ENCODE assay signal across 9 mouse cellular contexts in the genomic region with DNA sequence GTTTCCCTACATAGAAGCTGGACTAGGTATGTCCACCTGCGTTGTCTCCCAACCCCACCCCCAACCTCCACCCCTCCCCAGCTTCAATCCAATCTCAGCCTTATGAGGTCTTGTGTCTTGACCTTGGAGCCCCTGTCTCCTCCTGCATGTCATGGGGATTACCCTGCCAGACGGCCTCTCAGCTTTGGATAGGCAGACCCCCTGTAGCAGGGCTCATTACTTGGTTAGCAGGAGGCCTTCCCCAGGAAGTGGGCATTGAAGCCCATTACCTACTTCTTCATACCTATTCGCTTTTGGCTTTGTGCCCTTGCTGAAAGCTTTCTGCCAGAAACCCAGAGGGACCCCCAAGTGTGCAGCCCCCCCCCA. TPM values are rescaled to one million over a fixed set of nuclear protein-coding genes. Genes with fewer than 3 reads are reported as not detected.
A peak's percentile ranks its signal among the peaks of the same experiment; 100 is the strongest.
DNase-seq lines count a peak whose midpoint lies in the region; ATAC-seq and TF ChIP-seq lines count a peak whose summit lies in the region.
"Had no signal": no experiment of that assay in that cellular context is flagged by ENCODE, and none has a peak within 500 bp of the region (broad histone marks: within the 10 kb centered on the region; RNA-seq: fewer than 3 reads in every experiment).

No protein-coding gene starts in this region.

- H3K4me1 ChIP-seq in neural tube, embryonic 11.5 days (ENCODE audit: control insufficient read depth, insufficient read depth, low read length), result peaks cover 40% of the 10 kb centered on the region
- peaks cover 21% of the 10 kb centered on the region for H3K4me1 ChIP-seq in forebrain, postnatal 0 days (ENCODE audit: insufficient read depth)
- H3K4me1 ChIP-seq in limb, embryonic 14.5 days (ENCODE audit: control insufficient read depth, insufficient read depth, low read length), result peaks cover 55% of the 10 kb centered on the region

- H3K9me3 ChIP-seq in neural tube, embryonic 11.5 days (ENCODE audit: control insufficient read depth, low read length), result no peaks in the 10 kb centered on the region
- no peaks in the 10 kb centered on the region for H3K9me3 ChIP-seq in forebrain, postnatal 0 days (ENCODE audit: low read length)
- H3K9me3 ChIP-seq in limb, embryonic 14.5 days (ENCODE audit: control insufficient read depth, low read length), result no peaks in the 10 kb centered on the region

- H3K4me2 ChIP-seq in neural tube, embryonic 11.5 days (ENCODE audit: low read depth), result no peak overlapping the region
- peak overlapping the region; percentile 43; the same call in 1 of the 2 replicates for H3K4me2 ChIP-seq in forebrain, postnatal 0 days (ENCODE audit: low read depth)
- peak overlapping the region; percentile 24 for H3K4me2 ChIP-seq in limb, embryonic 14.5 days (replicated peaks; ENCODE audit: low read depth, low read length, severe bottlenecking)
- H3K4me2 ChIP-seq: heart, embryonic 11.5 days had no signal

- no peak for TF ChIP-seq CTCF in forebrain, postnatal 0 days (IDR thresholded peaks at IDR 0.05; ENCODE audit: low read depth)

- TF ChIP-seq POLR2A in limb, embryonic 14.5 days (IDR thresholded peaks at IDR 0.05; ENCODE audit: borderline replicate concordance, extremely low read depth, insufficient read depth, insufficient read length), result no peak

- H3K27me3 ChIP-seq in neural tube, embryonic 11.5 days (ENCODE audit: control insufficient read depth, insufficient read depth, low read length), result no peaks in the 10 kb centered on the region
- no peaks in the 10 kb centered on the region for H3K27me3 ChIP-seq in forebrain, postnatal 0 days (ENCODE audit: insufficient read depth, low read length)
- H3K27me3 ChIP-seq in limb, embryonic 14.5 days (ENCODE audit: control insufficient read depth, insufficient read depth, low read length), result no peaks in the 10 kb centered on the region

- peak overlapping the region; percentile 72 for H3K27ac ChIP-seq in neural tube, embryonic 11.5 days (ENCODE audit: low read depth, low read length)
- H3K27ac ChIP-seq in forebrain, postnatal 0 days (ENCODE audit: low read depth, low read length), result 0 out of 2 replicates have a peak overlapping the region, but pooled peaks have one; percentile 23
- peak overlapping the region; percentile 26; the same call in 1 of the 2 replicates for H3K27ac ChIP-seq in limb, embryonic 14.5 days (replicated peaks; ENCODE audit: low read depth, low read length)
- H3K27ac ChIP-seq: liver, embryonic 14.5 days had no signal

- peaks cover 34% of the 10 kb centered on the region for H3K36me3 ChIP-seq in neural tube, embryonic 11.5 days (ENCODE audit: control insufficient read depth, insufficient read depth, low read length)
- H3K36me3 ChIP-seq in forebrain, postnatal 0 days (ENCODE audit: insufficient read depth), result peaks cover 38% of the 10 kb centered on the region
- peaks cover 91% of the 10 kb centered on the region for H3K36me3 ChIP-seq in limb, embryonic 14.5 days (ENCODE audit: control insufficient read depth, insufficient read depth, low read length)

- no peak for ATAC-seq in neural tube, embryonic 11.5 days (ENCODE audit: insufficient read depth, low FRiP score, low TSS enrichment)
- ATAC-seq in forebrain, postnatal 0 days, result no peak
- no peak for ATAC-seq in limb, embryonic 14.5 days (ENCODE audit: low FRiP score, low read depth)
- no peak for ATAC-seq in frontal cortex, adult (ENCODE audit: low TSS enrichment)

- WGBS in neural tube, embryonic 11.5 days, result 60% methylated on average over 3 of the region's 3 CpGs
- WGBS in forebrain, postnatal 0 days, result 15% methylated on average over 3 of the region's 3 CpGs
- WGBS in limb, embryonic 14.5 days, result 31% methylated on average over 3 of the region's 3 CpGs

- H3K4me3 ChIP-seq in neural tube, embryonic 11.5 days (ENCODE audit: low read depth, low read length), result no peak overlapping the region
- no peak overlapping the region for H3K4me3 ChIP-seq in forebrain, postnatal 0 days (ENCODE audit: low read depth, low read length)
- no peak overlapping the region for H3K4me3 ChIP-seq in limb, embryonic 14.5 days (replicated peaks; ENCODE audit: low read length)

- no peak for DNase-seq in neural tube, embryonic 11.5 days (ENCODE audit: low spot score)
- no peak for DNase-seq in neural tube, embryonic 10.5 days (ENCODE audit: extremely low spot score, low spot score)
- DNase-seq in forebrain, postnatal 0 days, result no peak
- DNase-seq in limb, embryonic 14.5 days (ENCODE audit: low spot score), result peak; percentile 41
- DNase-seq in frontal cortex, postnatal 25 days (ENCODE audit: low spot score in 2 of 2), result no peak
- no peak for DNase-seq in MN1 (ENCODE audit: low spot score)

- H3K9ac ChIP-seq in neural tube, embryonic 11.5 days (ENCODE audit: low read length), result no peak overlapping the region
- no peak overlapping the region for H3K9ac ChIP-seq in forebrain, postnatal 0 days
- H3K9ac ChIP-seq in limb, embryonic 14.5 days (ENCODE audit: low read depth, low read length, severe bottlenecking), result no peak overlapping the region
- H3K9ac ChIP-seq: liver, embryonic 14.5 days had no signal

RNA-seq across cellular contexts. Expression of a gene that starts 32.4 kb away (rescaled TPM):
- polyA plus RNA-seq in neural tube, embryonic 11.5 days (2014; fragmentation: Nextera tagmentation; extraction: Ambion mirVana), result 42.4 and 43.6 TPM in 2 replicates
- 63.3 and 66.3 TPM in 2 replicates for total RNA-seq in forebrain, postnatal 0 days (2014; rRNA removed)
- polyA plus RNA-seq in forebrain, postnatal 0 days (2015; fragmentation: Nextera tagmentation; extraction: Ambion mirVana), result 16.3 and 21.1 TPM in 2 replicates
- polyA plus RNA-seq in limb, embryonic 14.5 days (2012; rRNA removed), result 113 and 156 TPM in 2 replicates
- polyA plus RNA-seq in limb, embryonic 14.5 days (2014; fragmentation: Nextera tagmentation; extraction: Ambion mirVana), result 45.1 and 47.3 TPM in 2 replicates
